Mouse (Mus musculus) stomach, embryonic 16.5 days (tissue): ENCODE data around the gene B3gnt8. TPM values are rescaled to one million over a fixed set of nuclear protein-coding genes. Genes with fewer than 3 reads are reported as not detected.
A peak's percentile ranks its signal among the peaks of the same experiment; 100 is the strongest.

Experiments used
- ATAC-seq: fragments of 200-750 bp; cut with Nextera tagmentation; 2 replicates; pipeline ENCODE4 v1.8.0; 2017; ENCODE audit warnings: moderate number of reproducible peaks, moderate TSS enrichment; ENCODE audit not compliant: insufficient read depth, low FRiP score
- H3K27ac ChIP-seq: fragments of 300-500 bp; sonication (generic); 2 replicates; pipeline ENCODE4 v1.5.1; 2014; ENCODE audit warnings: low read length
- H3K27me3 ChIP-seq: fragments of 300-500 bp; sonication (generic); 2 replicates; pipeline ENCODE4 v1.6.1; 2014; ENCODE audit warnings: low read length, control low read depth, mixed read lengths; ENCODE audit not compliant: control insufficient read depth, insufficient read depth
- H3K36me3 ChIP-seq: fragments of 300-500 bp; sonication (generic); 2 replicates; pipeline ENCODE4 v1.6.1; 2014; ENCODE audit warnings: low read length; ENCODE audit not compliant: control insufficient read depth, insufficient read depth
- H3K4me1 ChIP-seq: fragments of 300-500 bp; sonication (generic); 2 replicates; pipeline ENCODE4 v1.6.1; 2014; ENCODE audit warnings: low read length, control low read depth, mixed read lengths; ENCODE audit not compliant: control insufficient read depth, insufficient read depth
- H3K4me2 ChIP-seq: fragments of 300-500 bp; sonication (generic); 2 replicates; pipeline ENCODE4 v1.6.1; 2014; ENCODE audit warnings: low read depth, low read length, mixed read lengths
- H3K4me3 ChIP-seq: fragments of 300-500 bp; sonication (generic); replicated peaks from 2 replicates; pipeline ENCODE4 v1.5.1; 2014; ENCODE audit warnings: mild to moderate bottlenecking, low read length
- H3K9ac ChIP-seq: fragments of 300-500 bp; sonication (generic); 2 replicates; pipeline ENCODE4 v1.6.1; 2014; ENCODE audit warnings: low read length
- H3K9me3 ChIP-seq: fragments of 300-500 bp; sonication (generic); replicated peaks from 2 replicates; pipeline ENCODE4 v1.6.1; 2016; ENCODE audit warnings: low read length, control low read depth; ENCODE audit not compliant: control insufficient read depth
- whole genome bisulfite sequencing: fragments of 180-500 bp; shearing (Covaris S2); extraction: QIAGEN DNeasy Blood & Tissue Kit; methylation state at CpG from one replicate; pipeline ENCODE4 v1.1.7; 2014; 5-methylcytosine and 5-hydroxymethylcytosine counted together
- polyA plus RNA-seq: library from polyadenylated mRNA; unstranded; fragments of >200 nt; fragmentation: Nextera tagmentation; extraction: Ambion mirVana; gene quantifications from 2 replicates; pipeline ENCODE4 v1.2.1, GENCODE M21; 2015

B3gnt8 gene
- polyA plus RNA-seq, 1 experiment from 2014 or later: 12.2 TPM

GRCm38 (mm10) chr7:25625594-25626250, 732 bp upstream of the B3gnt8 start:
- 70% methylated on average over 10 of the region's 10 CpGs for WGBS
- H3K27me3 ChIP-seq: no peaks in the 10 kb centered on the region
- ATAC-seq: no peak

GRCm38 (mm10) chr7:25627431-25628322, 1.2 kb downstream of the B3gnt8 start:
- Histone ChIP-seq H3K36me3 (no peaks in the 10 kb centered on the region; the same call in 1 of the 2 replicates), H3K9me3 (no peaks in the 10 kb centered on the region), H3K27ac (peak overlapping the region; percentile 85), H3K4me3 (peak overlapping the region; percentile 58), H3K4me2 (peak overlapping the region; percentile 81), H3K4me1 (peaks cover 16% of the 10 kb centered on the region), H3K9ac (peak overlapping the region; percentile 85), H3K27me3 (no peaks in the 10 kb centered on the region)
- ATAC-seq: peak; percentile 88
- WGBS: 12% methylated on average over 38 of the region's 38 CpGs

More at GRCm38 (mm10) chr7:25625594-25626250, 732 bp upstream of the B3gnt8 start:
- Histone ChIP-seq H3K9ac (no peak overlapping the region), H3K4me3 (no peak overlapping the region), H3K9me3 (no peaks in the 10 kb centered on the region), H3K4me1 (peaks cover 16% of the 10 kb centered on the region), H3K36me3 (no peaks in the 10 kb centered on the region; the same call in 1 of the 2 replicates), H3K4me2 (no peak overlapping the region), H3K27ac (no peak overlapping the region)

DNA sequence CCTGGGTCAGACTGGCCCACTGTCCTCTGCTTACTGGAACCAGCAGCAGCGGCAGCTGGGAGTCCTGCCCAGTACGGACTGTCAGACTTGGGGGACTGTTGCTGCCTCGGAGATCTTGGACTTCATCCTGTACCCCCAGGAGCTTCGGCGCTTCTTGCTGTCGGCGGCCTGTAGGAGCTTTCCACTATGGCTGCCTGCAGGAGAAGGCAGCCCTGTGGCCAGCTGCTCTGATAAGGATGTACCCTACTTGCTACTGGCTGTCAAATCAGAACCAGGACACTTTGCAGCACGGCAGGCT, 1.8 kb downstream of the B3gnt8 start:
- Histone ChIP-seq H3K9me3 (no peaks in the 10 kb centered on the region), H3K27me3 (no peaks in the 10 kb centered on the region), H3K9ac (peak overlapping the region; percentile 85), H3K4me3 (peak overlapping the region; percentile 58), H3K27ac (peak overlapping the region; percentile 85; the same call in 1 of the 2 replicates), H3K4me2 (peak overlapping the region; percentile 81), H3K4me1 (peaks cover 16% of the 10 kb centered on the region), H3K36me3 (no peaks in the 10 kb centered on the region; the same call in 1 of the 2 replicates)
- no peak for ATAC-seq
- WGBS: 46% methylated on average over 8 of the region's 8 CpGs

DNA sequence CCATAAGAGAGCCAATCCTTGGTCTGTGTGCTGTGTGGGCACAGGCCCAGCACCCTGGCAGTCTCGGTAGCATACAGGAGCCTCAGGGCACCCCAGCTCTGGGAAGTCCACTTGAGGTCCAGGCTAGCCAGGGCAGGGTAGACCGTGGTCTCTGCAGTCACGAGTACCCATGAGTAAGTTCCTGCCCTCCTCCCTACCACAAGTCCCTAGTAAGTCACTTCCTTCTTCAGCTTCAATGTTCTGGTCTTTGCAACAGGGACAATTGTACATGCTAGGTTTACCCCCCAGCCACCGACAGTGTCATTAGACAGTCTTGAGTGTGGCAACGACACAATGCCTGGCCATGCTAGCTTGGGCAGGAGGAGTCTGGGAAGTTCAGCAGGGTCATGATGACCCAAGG, 6.2 kb downstream of the B3gnt8 start:
- Histone ChIP-seq H3K36me3 (peaks cover 5% of the 10 kb centered on the region; the same call in 1 of the 2 replicates), H3K27ac (no peak overlapping the region), H3K4me1 (0 out of 2 replicates have a peak, but pooled peaks cover 6% of the 10 kb centered on the region), H3K27me3 (no peaks in the 10 kb centered on the region), H3K4me2 (no peak overlapping the region), H3K9ac (no peak overlapping the region), H3K9me3 (no peaks in the 10 kb centered on the region), H3K4me3 (no peak overlapping the region)
- WGBS: 85% methylated on average over 5 of the region's 5 CpGs
- ATAC-seq: no peak

GRCm38 (mm10) chr7:25636373-25636772, 9.9 kb downstream of the B3gnt8 start:
- WGBS: 18% methylated on average over 3 of the region's 3 CpGs
- Histone ChIP-seq H3K4me1 (no peaks in the 10 kb centered on the region), H3K27me3 (no peaks in the 10 kb centered on the region), H3K4me3 (no peak overlapping the region), H3K36me3 (peaks cover 5% of the 10 kb centered on the region; the same call in 1 of the 2 replicates), H3K27ac (no peak overlapping the region), H3K9me3 (no peaks in the 10 kb centered on the region), H3K9ac (0 out of 2 replicates have a peak overlapping the region, but pooled peaks have one; percentile 3), H3K4me2 (no peak overlapping the region)
- ATAC-seq: peak; percentile 28; the same call in 1 of the 2 replicates

DNA sequence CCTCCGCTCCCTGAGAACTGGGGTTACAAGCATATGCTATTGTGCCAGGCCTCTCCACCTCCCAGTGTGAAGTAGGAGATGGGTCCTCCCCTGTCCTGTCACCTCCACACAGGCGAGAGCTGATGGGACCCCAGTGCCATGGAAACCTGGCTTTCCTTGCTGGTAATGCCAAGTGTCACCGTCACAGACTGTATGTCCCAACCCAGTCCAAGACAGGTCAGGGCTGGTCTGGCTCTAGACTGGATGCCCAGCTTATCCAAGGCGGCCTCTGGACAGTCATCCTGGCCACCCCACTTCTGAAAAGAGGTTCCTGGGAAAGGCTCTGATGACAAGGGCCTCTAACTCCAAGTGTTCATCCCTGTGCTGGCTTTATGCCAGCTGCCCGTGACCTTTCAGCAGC, 10.6 kb downstream of the B3gnt8 start:
- Histone ChIP-seq H3K9ac (no peak overlapping the region), H3K4me1 (no peaks in the 10 kb centered on the region), H3K27ac (no peak overlapping the region), H3K27me3 (no peaks in the 10 kb centered on the region), H3K9me3 (no peaks in the 10 kb centered on the region), H3K4me3 (no peak overlapping the region), H3K36me3 (peaks cover 5% of the 10 kb centered on the region; the same call in 1 of the 2 replicates), H3K4me2 (no peak overlapping the region)
- WGBS: 85% methylated on average over 5 of the region's 5 CpGs
- ATAC-seq: no peak

GRCm38 (mm10) chr7:25639754-25640153, 13.3 kb downstream of the B3gnt8 start:
- peaks cover 5% of the 10 kb centered on the region; the same call in 1 of the 2 replicates for H3K36me3 ChIP-seq
- no peaks in the 10 kb centered on the region for H3K9me3 ChIP-seq
- no peak overlapping the region for H3K4me3 ChIP-seq
- no peak for ATAC-seq
- no peak overlapping the region for H3K4me2 ChIP-seq
- 88% methylated on average over 4 of the region's 4 CpGs for WGBS
- no peaks in the 10 kb centered on the region for H3K4me1 ChIP-seq
- H3K27ac ChIP-seq: no peak overlapping the region
- H3K27me3 ChIP-seq: no peaks in the 10 kb centered on the region
- no peak overlapping the region for H3K9ac ChIP-seq

DNA sequence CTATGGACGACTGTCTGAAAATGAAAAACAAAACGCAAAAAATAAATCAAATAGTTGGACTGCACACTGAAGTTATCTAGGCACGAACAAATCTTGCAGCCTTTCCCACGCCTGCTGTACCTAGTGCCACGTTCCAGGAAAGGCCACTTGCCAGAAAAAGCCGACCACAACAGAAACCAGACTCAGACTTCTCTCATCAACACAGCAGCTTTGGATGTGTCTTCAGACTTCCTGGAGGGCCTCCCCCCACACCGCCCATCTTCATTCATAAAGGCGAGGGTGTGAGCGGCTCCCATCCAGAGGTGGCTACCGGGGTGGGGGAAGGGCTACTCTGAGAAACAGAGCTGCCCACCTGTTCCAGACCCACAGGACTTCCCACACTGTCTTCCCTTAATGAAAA, 17.7 kb downstream of the B3gnt8 start:
- 76% methylated on average over 10 of the region's 10 CpGs for WGBS
- Histone ChIP-seq H3K4me1 (no peaks in the 10 kb centered on the region), H3K9me3 (no peaks in the 10 kb centered on the region), H3K9ac (no peak overlapping the region), H3K4me2 (no peak overlapping the region), H3K4me3 (no peak overlapping the region), H3K36me3 (no peaks in the 10 kb centered on the region), H3K27ac (no peak overlapping the region), H3K27me3 (no peaks in the 10 kb centered on the region)
- no peak for ATAC-seq

GRCm38 (mm10) chr7:25644631-25645030, 18.2 kb downstream of the B3gnt8 start:
- H3K9me3 ChIP-seq: no peaks in the 10 kb centered on the region
- WGBS: 73% methylated on average over 4 of the region's 4 CpGs
- ATAC-seq: no peak
- H3K9ac ChIP-seq: no peak overlapping the region
- no peak overlapping the region for H3K27ac ChIP-seq
- no peak overlapping the region for H3K4me2 ChIP-seq
- H3K4me1 ChIP-seq: no peaks in the 10 kb centered on the region
- H3K27me3 ChIP-seq: no peaks in the 10 kb centered on the region
- H3K36me3 ChIP-seq: no peaks in the 10 kb centered on the region
- H3K4me3 ChIP-seq: no peak overlapping the region
